Mouse (Mus musculus) testis, adult 2 months (tissue): ENCODE measurements at regions not wholly inside any gene's neighbourhood (a gene's known extent, or its start where the extent isn't known, plus 50 kb on each side); places are given as distances from the start of the nearest gene placed in this dataset.

Experiments used
- H3K27ac ChIP-seq: fragments of 200-500 bp; 2 replicates; pipeline ENCODE4 v1.5.1; 2012; ENCODE audit warnings: low read depth, low read length; ENCODE audit not compliant: control insufficient read depth, insufficient read depth
- H3K27me3 ChIP-seq: fragments of 200-500 bp; 2 replicates; pipeline ENCODE4 v1.6.1; 2012; ENCODE audit warnings: mild to moderate bottlenecking, low read length, moderate library complexity; ENCODE audit not compliant: control insufficient read depth, insufficient read depth
- H3K36me3 ChIP-seq: fragments of 200-500 bp; 2 replicates; pipeline ENCODE4 v1.6.1; 2012; ENCODE audit warnings: mild to moderate bottlenecking, low read length; ENCODE audit not compliant: control insufficient read depth, insufficient read depth
- H3K4me1 ChIP-seq: fragments of 200-500 bp; 2 replicates; pipeline ENCODE4 v1.6.1; 2012; ENCODE audit warnings: low read length; ENCODE audit not compliant: control insufficient read depth, insufficient read depth
- H3K4me3 ChIP-seq: fragments of 200-500 bp; 2 replicates; pipeline ENCODE4 v1.5.1; 2012; ENCODE audit warnings: low read depth, mild to moderate bottlenecking, low read length, moderate library complexity, mixed read lengths; ENCODE audit not compliant: control insufficient read depth
- CTCF ChIP-seq: fragments of 200-500 bp; IDR thresholded peaks from 2 replicates; pipeline ENCODE4 v1.5.1; 2012; ENCODE audit warnings: low read depth, mild to moderate bottlenecking, inconsistent platforms, low read length, moderate library complexity; ENCODE audit not compliant: control insufficient read depth, insufficient read depth, insufficient replicate concordance
- POLR2A ChIP-seq: fragments of 200-500 bp; IDR thresholded peaks from 2 replicates; pipeline ENCODE4 v1.6.1; 2012; ENCODE audit warnings: low read depth, mild to moderate bottlenecking, inconsistent platforms, low read length, moderate library complexity; ENCODE audit not compliant: control insufficient read depth

DNA sequence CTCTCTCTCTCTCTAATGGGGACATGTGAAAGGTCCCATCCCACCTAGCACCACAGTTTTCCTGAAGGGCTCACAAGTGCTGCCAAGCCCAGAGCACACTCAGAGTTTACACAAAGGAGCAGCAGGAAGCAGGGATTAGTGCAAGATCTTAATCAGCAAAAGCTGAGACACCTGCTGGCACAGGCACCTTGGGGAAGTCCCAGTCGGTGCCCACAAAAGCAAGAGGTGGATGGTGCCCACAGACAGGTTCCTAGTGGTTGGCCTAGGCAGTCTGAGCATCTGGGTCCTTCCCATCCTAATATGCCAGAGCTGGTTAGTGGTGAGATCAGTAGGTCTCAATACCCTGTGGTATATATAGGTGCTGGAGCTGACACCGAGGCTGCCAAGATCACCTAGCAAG, 54.0 kb upstream of the Shb start:
- Histone ChIP-seq H3K4me3 (no peak overlapping the region), H3K27me3 (no peaks in the 10 kb centered on the region; the same call in 1 of the 2 replicates), H3K36me3 (no peaks in the 10 kb centered on the region), H3K27ac (no peak overlapping the region), H3K4me1 (peaks cover 1% of the 10 kb centered on the region; the same call in 1 of the 2 replicates)
- no peak for TF ChIP-seq CTCF
- TF ChIP-seq POLR2A, result no peak

- Histone ChIP-seq H3K27ac (no peak overlapping the region), H3K4me1 (no peaks in the 10 kb centered on the region), H3K27me3 (no peaks in the 10 kb centered on the region), H3K36me3 (no peaks in the 10 kb centered on the region), H3K4me3 (no peak overlapping the region)
- no peak for TF ChIP-seq CTCF
- no peak for TF ChIP-seq POLR2A
Observed at GRCm38 (mm10) chr4:45585188-45585820, 53.0 kb upstream of the Shb start.

DNA sequence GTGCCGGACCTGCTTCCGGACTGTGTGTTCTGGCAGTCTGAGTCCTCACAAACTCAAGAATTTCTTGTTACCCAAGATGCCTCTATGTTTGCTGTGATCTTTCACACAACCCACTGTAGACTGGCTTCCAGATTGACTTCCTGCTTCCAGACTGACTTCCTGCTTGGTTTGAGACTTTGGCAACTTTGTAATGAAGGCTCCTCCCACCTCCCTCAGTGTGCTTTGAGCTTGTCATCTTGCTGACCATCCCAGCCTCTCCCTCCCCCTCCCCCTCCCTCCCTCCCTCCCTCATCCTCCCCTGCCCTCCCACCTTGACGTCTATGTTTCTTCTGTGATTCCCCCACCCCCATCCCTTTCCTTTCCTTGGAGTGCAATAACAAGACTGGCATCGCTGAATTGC, 51.7 kb upstream of the Shb start:
- H3K36me3 ChIP-seq, result no peaks in the 10 kb centered on the region
- H3K4me3 ChIP-seq, result no peak overlapping the region
- H3K27me3 ChIP-seq, result no peaks in the 10 kb centered on the region
- no peaks in the 10 kb centered on the region for H3K4me1 ChIP-seq
- TF ChIP-seq CTCF, result no peak
- no peak for TF ChIP-seq POLR2A
- H3K27ac ChIP-seq, result no peak overlapping the region

GRCm38 (mm10) chr4:45582496-45582895, 50.2 kb upstream of the Shb start:
- TF ChIP-seq CTCF (no peak), POLR2A (no peak)
- H3K27ac ChIP-seq, result no peak overlapping the region
- no peaks in the 10 kb centered on the region for H3K36me3 ChIP-seq
- no peak overlapping the region for H3K4me3 ChIP-seq
- no peaks in the 10 kb centered on the region for H3K27me3 ChIP-seq
- H3K4me1 ChIP-seq, result no peaks in the 10 kb centered on the region; the same call in 1 of the 2 replicates
